Mouse (Mus musculus) cortical plate, adult 2 months (tissue): ENCODE data around the gene Prkaa2. TPM values are rescaled to one million over a fixed set of nuclear protein-coding genes. Genes with fewer than 3 reads are reported as not detected.

Experiments
- H3K27ac ChIP-seq: fragments of 200-500 bp; 2 replicates; pipeline ENCODE4 v1.5.1; 2012; ENCODE audit warnings: low read length, control low read depth, inconsistent platforms; ENCODE audit not compliant: insufficient read depth
- H3K4me1 ChIP-seq: fragments of 200-500 bp; 2 replicates; pipeline ENCODE4 v1.6.1; 2011; ENCODE audit warnings: low read length; ENCODE audit not compliant: control insufficient read depth, insufficient read depth
- H3K4me3 ChIP-seq: fragments of 200-500 bp; 2 replicates; pipeline ENCODE4 v1.5.1; 2011; ENCODE audit warnings: mild to moderate bottlenecking, low read length, control low read depth; ENCODE audit not compliant: insufficient read depth
- CTCF ChIP-seq: fragments of 200-500 bp; IDR thresholded peaks from 2 replicates; pipeline ENCODE4 v1.5.1; 2011; ENCODE audit warnings: mild to moderate bottlenecking, control low read depth, low read length; ENCODE audit not compliant: insufficient read depth; ENCODE audit errors: extremely low read depth
- POLR2A ChIP-seq: fragments of 200-500 bp; IDR thresholded peaks from 2 replicates; pipeline ENCODE4 v1.6.1; 2011; ENCODE audit warnings: mild to moderate bottlenecking, low read length, control low read depth; ENCODE audit not compliant: insufficient read depth; ENCODE audit errors: extremely low read depth
- polyA plus RNA-seq: library from polyadenylated mRNA; depleted of rRNA; stranded (reverse); fragments of >200 nt; gene quantifications from 2 replicates; pipeline ENCODE4 v1.2.3, GENCODE M21; 2012

Gene Prkaa2
- polyA plus RNA-seq, 1 experiment: 14.2 TPM

DNA sequence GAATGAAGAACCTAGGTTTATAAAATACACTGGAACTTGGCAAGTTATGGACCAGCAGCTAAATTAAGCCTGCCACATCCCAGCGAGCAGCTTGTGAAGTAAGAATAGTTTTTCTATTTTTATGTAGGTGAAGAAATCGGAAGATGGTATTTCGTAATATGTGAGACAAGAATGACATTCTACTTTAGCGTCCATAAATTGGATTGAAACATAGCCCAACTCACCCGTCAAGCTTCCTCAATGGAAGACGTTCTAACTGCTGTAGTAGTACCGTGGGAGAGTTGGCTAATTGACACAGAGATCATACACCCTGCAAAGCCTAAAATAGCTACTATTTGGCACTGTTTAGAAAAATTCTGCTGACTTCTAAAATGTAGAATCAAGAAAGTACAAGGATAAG, 39.8 kb upstream of the Prkaa2 start:
- H3K4me1 ChIP-seq: no peaks in the 10 kb centered on the region; the same call in 1 of the 2 replicates
- H3K27ac ChIP-seq: no peak overlapping the region
- no peak for TF ChIP-seq POLR2A
- no peak for TF ChIP-seq CTCF
- H3K4me3 ChIP-seq: no peak overlapping the region

DNA sequence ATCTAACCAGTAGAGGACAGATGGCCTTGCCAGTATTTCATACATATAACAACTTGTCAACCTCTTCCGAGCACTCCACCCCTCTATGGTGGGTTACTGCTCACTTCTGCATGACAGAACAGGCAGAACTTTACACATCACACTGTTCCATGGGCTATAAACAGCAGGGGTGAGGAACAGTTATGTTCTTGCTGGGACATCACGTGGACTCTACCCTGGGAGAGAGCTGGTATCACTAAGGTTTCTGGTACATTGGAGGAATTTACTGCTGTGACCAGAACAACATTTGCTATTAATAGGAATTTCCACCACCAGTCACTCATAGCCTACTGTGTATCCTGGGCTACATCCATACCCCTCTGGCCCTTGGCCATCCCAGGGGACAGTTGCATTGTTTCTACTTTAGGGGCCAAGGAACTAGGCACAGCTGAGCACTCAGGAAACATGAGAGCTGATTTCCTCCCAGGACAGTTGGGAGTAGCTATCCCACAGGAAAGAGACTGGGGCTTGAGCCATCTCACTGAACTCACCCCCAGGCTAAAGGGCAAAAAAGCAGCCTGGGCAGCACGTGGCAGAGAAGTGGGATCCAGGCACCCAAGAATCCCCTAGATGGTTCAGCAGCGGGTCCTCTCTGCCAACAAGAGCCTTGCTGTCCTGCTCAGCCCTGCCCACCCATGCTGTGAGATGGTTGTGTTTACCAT, 23.8 kb upstream of the Prkaa2 start:
- no peak overlapping the region for H3K4me3 ChIP-seq
- H3K4me1 ChIP-seq: no peaks in the 10 kb centered on the region
- TF ChIP-seq CTCF (no peak), POLR2A (no peak)
- H3K27ac ChIP-seq: no peak overlapping the region

DNA sequence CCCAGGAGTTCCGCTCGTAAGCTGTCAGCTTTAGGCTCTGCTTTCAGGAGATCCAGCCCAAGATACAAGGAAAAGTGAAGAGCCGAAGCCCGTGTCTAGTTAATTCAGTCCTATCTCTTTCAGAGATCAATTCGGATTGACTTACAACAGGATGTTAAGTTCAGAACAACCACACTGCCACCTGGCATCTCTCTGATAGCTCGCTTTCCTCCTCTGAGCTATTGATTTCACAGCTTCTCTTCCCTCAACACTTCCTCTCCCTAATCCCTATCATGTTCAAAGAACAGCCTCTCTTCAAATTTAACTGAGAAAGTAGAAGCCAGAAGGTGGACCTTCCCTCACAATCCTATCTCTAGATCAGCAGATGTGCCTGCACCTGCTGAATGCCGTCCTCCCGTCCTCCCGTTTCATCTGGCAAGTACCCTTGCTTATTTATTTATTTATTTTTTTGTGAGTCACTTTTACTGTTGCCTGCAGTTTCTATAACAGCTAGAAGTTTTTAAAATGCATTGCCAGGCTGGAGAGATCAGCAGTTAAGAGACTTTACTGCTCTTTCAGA, 22.1 kb upstream of the Prkaa2 start:
- no peaks in the 10 kb centered on the region for H3K4me1 ChIP-seq
- no peak overlapping the region for H3K27ac ChIP-seq
- no peak for TF ChIP-seq POLR2A
- no peak for TF ChIP-seq CTCF
- H3K4me3 ChIP-seq: no peak overlapping the region

DNA sequence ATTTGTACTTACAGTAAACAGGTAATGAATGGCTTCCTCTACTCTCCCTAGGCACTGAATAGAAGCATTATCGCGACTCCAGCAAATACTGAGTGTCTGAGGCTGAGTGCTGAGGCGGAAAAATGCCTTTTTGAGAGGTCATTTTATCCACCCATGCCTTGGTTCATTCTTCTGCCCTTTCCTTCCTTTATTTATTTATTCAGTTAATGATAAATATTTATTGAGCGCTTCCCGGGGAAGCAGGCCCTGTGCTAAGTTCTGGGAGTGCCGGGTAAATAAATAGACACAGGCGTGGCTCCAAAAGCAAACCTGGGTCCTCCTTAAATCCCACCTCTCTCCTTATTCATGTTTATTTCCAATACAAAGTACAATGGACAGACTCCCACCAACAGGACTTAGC, 19.5 kb upstream of the Prkaa2 start:
- Histone ChIP-seq H3K4me3 (no peak overlapping the region), H3K4me1 (no peaks in the 10 kb centered on the region), H3K27ac (no peak overlapping the region)
- TF ChIP-seq CTCF (no peak), POLR2A (no peak)

DNA sequence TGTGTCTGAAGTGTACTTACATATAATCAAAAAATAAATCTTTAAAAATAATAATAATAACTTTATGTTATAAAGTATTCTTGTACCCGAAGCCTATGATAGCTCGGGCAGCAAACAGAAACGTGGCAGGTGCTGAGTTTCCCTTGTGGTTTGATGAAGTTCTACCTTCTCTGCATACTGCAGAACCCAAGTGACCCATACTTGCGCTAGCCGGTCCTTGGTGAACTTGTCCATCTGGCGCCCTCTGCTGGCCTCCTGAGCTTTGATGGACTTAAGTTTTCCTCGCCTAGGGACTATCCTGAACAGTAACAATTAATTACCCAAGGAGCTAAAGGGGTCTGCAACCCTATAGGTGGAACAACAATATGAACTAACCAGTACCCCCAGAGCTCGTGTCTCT, 12.7 kb upstream of the Prkaa2 start:
- Histone ChIP-seq H3K4me1 (no peaks in the 10 kb centered on the region), H3K4me3 (no peak overlapping the region), H3K27ac (no peak overlapping the region)
- TF ChIP-seq POLR2A (no peak), CTCF (peak; percentile 60)

DNA sequence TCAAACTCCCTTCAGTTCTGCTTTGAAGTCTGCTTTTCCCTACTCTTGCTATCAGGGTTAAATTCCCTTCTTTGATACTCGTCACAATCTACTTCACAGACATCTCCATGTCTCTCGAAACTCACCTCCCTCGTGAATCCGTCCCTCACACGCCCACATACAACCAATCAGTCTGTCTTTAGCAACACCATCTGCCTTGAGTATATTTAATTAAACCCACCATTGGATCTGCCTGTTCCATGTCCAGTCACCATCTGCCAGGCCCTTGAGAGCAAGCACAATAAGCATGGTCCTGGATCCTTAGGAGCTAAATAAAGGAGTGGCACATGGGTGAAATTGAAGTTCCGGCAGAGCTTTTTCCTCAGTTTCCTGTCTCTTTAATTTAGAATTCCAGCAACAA, 11.4 kb upstream of the Prkaa2 start:
- Histone ChIP-seq H3K27ac (no peak overlapping the region), H3K4me3 (no peak overlapping the region), H3K4me1 (no peaks in the 10 kb centered on the region)
- no peak for TF ChIP-seq POLR2A
- no peak for TF ChIP-seq CTCF

DNA sequence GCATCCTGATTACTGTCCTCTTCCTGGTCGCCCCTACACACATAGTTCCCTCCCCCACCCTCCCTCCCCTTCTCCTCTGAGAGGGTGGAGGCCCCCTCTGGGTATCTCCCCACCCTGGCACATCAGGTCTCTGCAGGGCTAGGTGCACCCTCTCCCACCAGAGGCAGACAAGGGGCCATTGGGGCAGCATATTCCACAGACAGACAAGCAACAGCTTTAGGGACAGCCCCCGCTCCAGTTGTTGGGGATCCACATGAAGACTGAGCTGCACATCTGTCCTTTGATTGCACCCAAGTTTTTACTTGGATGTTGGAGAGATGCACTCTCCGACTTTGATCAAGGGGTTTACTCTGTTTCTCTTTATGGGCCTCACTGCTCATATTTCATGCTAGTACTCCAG, 3.8 kb upstream of the Prkaa2 start:
- Histone ChIP-seq H3K4me1 (peaks cover 3% of the 10 kb centered on the region; the same call in 1 of the 2 replicates), H3K4me3 (no peak overlapping the region), H3K27ac (no peak overlapping the region)
- TF ChIP-seq POLR2A: no peak
- no peak for TF ChIP-seq CTCF

DNA sequence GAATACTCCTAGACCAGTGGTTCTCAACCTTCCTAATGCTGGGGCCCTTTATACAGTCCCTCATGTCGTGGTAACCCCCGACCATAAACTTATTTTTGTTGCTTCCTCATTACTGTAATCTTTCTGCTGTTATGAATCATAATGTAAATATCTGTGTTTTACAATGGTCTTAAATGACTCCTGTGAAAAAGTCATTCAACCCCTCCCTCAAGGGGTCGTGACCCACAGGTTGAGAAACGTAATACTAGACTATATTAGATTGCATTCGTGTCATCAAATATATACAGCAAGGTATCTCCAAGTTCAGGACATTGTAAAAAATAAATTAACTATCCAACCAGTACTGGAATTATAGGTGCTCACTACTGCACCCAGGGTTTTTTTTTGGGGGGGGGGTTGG, 3.4 kb upstream of the Prkaa2 start:
- Histone ChIP-seq H3K4me1 (peaks cover 3% of the 10 kb centered on the region; the same call in 1 of the 2 replicates), H3K4me3 (no peak overlapping the region), H3K27ac (no peak overlapping the region)
- TF ChIP-seq POLR2A (no peak), CTCF (no peak)

DNA sequence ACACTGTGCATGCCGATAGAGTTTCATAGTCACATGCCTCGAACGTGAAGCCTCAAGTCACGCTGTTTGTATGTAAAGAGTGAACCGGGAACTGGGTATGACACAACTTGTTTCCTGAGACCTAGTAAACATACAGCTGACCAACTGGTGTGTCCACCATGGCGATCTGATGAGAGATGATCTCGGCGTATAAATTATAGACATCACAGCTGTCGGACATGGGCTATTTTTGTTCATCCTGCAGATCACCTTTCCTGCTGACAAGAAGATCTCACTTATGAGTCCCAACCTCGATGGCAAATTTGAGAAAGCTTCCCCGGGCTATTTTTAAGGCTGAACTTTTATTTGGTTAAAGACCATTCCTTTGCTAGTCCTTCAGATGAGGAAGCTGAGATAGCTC, 2.1 kb upstream of the Prkaa2 start:
- Histone ChIP-seq H3K4me1 (peaks cover 5% of the 10 kb centered on the region; the same call in 1 of the 2 replicates), H3K4me3 (no peak overlapping the region), H3K27ac (no peak overlapping the region)
- no peak for TF ChIP-seq POLR2A

DNA sequence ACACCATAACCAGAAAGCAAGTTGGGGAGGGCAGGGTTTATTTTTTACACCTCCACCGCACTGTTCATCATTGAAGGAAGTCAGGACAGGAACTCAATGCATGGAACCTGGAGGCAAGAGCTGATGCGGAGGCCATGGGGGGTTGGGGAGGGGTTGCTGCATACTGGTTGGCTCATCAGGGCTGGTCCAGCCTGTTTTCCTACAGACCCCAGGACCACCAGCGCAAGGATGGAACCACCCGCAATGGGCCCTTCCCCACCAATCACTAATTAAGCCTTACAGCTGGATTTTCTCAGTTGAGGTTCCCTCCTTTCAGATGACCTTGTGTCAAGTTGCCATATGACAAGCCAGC, 970 bp upstream of the Prkaa2 start:
- H3K27ac ChIP-seq: peak overlapping the region; percentile 81
- TF ChIP-seq CTCF: no peak
- no peak for TF ChIP-seq POLR2A
- H3K4me3 ChIP-seq: peak overlapping the region; percentile 85
- H3K4me1 ChIP-seq: peaks cover 5% of the 10 kb centered on the region; the same call in 1 of the 2 replicates
